Mouse (Mus musculus) T-helper 2 cell (primary cell): Measurements from ENCODE around the gene 2310057M21Rik.

Experiments
- in situ Hi-C: fragments of 300-600 bp; cut with MboI, MseI; formaldehyde crosslinking; loops from one replicate; pipeline ENCODE4 v1.15.1; 2025; ENCODE audit warnings: high pct_unique_total_duplicates

The 2310057M21Rik gene

GRCm38 (mm10) chr7:131327054-131327453 lies 35.5 kb downstream of the 2310057M21Rik start:
- in situ Hi-C loops, result no loop called here

- in situ Hi-C loops, result no loop called here
These were observed 40.4 kb downstream of the 2310057M21Rik start, which contains the start of gene Cuzd1 for GRCm38 (mm10) chr7:131322192-131322591. Gene Cuzd1, minus strand, starts transcription at chr7:131322292.

DNA sequence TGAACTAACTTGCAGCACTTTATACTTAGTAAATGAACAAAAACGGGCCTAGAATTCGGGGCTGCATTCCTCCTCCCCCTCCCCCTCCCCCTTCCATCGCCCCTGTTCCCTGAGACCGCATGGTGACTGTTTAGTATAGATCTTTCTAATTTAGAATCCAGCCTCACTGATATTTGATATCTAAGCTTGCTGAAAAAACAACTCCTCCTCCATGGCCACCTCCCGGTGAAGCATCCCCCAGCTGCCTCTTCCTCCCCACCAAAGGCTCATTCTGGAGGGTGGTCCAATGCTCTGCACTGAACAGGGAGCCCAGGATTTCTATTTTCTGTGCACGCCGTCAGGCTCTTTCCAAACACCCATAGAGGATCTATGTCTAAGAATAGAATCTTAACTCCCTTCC lies 44.2 kb downstream of the 2310057M21Rik start:
- in situ Hi-C loops, result no loop called here

DNA sequence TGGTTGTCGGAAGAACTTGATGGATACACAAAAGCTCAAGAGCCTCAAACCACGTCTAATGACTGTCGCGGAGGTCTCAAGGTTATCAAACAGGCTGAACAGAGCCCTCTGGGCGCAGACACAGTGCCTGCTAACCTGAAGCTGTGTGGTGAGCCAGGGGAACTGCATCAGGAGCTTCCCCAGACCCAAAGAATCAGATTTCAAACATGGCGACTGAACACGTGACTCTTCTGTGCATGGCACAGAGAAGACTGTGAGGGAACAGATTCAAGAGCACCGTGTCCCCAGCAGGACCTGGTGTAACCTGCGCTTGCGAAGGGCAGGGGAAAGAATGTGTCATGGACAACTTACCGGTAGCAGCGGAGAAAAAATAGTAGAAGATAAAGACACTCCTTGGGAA lies 45.0 kb downstream of the 2310057M21Rik start:
- in situ Hi-C loops, result no loop called here

DNA sequence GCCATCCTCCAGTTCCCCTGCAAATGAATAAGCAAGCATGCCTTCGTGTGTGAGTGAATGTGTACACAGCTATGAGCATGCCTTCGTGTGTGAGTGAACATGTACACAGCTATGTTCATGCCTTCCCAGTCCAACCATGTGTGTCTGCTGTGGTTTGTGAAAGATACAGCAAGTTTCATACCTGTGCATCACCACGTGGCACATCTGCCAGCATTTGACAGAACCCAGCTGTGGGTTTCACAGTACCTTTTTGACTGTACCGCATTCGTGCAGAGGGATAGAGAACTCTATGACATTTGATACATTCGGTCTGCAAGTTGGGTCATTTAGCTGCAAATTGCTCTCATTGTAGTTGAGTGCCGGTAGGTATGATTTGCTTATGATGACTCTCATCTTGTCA lies 48.1 kb downstream of the 2310057M21Rik start:
- in situ Hi-C loops, result no loop called here

DNA sequence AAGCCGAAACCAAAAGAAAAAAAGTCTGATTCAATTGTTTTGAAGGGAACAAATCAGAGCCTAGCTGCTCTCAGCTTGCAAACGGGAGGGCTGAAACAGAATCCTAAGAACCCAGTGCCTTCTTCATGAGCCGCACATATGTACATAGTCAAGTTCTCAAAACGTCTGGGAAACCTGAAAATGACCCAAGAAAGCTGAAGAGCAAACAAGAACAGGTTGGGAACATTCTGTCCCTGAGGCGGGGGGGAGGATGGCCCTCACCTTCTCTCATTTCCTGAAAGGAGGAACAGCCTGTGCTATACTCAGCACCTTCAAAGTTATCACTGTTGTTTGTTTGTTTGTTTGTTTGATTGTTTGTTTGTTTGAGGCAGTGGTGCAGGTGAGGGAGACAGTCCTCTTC lies 55.8 kb downstream of the 2310057M21Rik start:
- in situ Hi-C loops, result no loop called here

- in situ Hi-C loops, result no loop called here
These were observed 59.2 kb downstream of the 2310057M21Rik start for GRCm38 (mm10) chr7:131303340-131303739.

GRCm38 (mm10) chr7:131297151-131297550 lies 65.4 kb downstream of the 2310057M21Rik start:
- in situ Hi-C loops, result no loop called here
